Mouse (Mus musculus) embryonic facial prominence, embryonic 14.5 days (tissue): ENCODE data around the gene Thsd4. TPM values are rescaled to one million over a fixed set of nuclear protein-coding genes. Genes with fewer than 3 reads are reported as not detected.
A peak's percentile ranks its signal among the peaks of the same experiment; 100 is the strongest.

Experiments used
- ATAC-seq: fragments of 200-750 bp; cut with Nextera tagmentation; 2 replicates; pipeline ENCODE4 v1.8.0; 2017; ENCODE audit warnings: low read depth, moderate number of reproducible peaks, moderate TSS enrichment
- DNase-seq: peaks from one replicate; pipeline ENCODE4 v3.0.0-alpha.2; 2015; ENCODE audit warnings: low spot score
- H3K27ac ChIP-seq: fragments of 300-500 bp; sonication (generic); replicated peaks from 2 replicates; pipeline ENCODE4 v1.5.1; 2014; ENCODE audit warnings: low read depth, mild to moderate bottlenecking, low read length, moderate library complexity
- H3K27me3 ChIP-seq: fragments of 300-500 bp; sonication (generic); replicated peaks from 2 replicates; pipeline ENCODE4 v1.6.1; 2014; ENCODE audit warnings: low read length; ENCODE audit not compliant: control insufficient read depth, insufficient read depth
- H3K36me3 ChIP-seq: fragments of 300-500 bp; sonication (generic); 2 replicates; pipeline ENCODE4 v1.6.1; 2014; ENCODE audit warnings: low read length, mixed read lengths; ENCODE audit not compliant: control insufficient read depth, insufficient read depth
- H3K4me1 ChIP-seq: fragments of 300-500 bp; sonication (generic); 2 replicates; pipeline ENCODE4 v1.6.1; 2014; ENCODE audit warnings: antibody characterized with exemption, low read length; ENCODE audit not compliant: control insufficient read depth, insufficient read depth
- H3K4me2 ChIP-seq: fragments of 300-500 bp; sonication (generic); 2 replicates; pipeline ENCODE4 v1.6.1; 2014; ENCODE audit warnings: low read depth, mild to moderate bottlenecking, low read length, moderate library complexity, mixed read lengths
- H3K4me3 ChIP-seq: fragments of 300-500 bp; sonication (generic); 2 replicates; pipeline ENCODE4 v1.5.1; 2014; ENCODE audit warnings: low read depth, mild to moderate bottlenecking, low read length
- H3K9ac ChIP-seq: fragments of 300-500 bp; sonication (generic); 2 replicates; pipeline ENCODE4 v1.6.1; 2014; ENCODE audit warnings: low read depth, mild to moderate bottlenecking, low read length, moderate library complexity, mixed read lengths
- H3K9me3 ChIP-seq: fragments of 300-500 bp; sonication (generic); 2 replicates; pipeline ENCODE4 v1.6.1; 2016; ENCODE audit warnings: low read length; ENCODE audit not compliant: control insufficient read depth
- WGBS: fragments of 180-500 bp; shearing (Covaris S2); extraction: QIAGEN DNeasy Blood & Tissue Kit; methylation state at CpG from one replicate; pipeline ENCODE4 v1.1.7; 2014; 5-methylcytosine and 5-hydroxymethylcytosine counted together
- polyA plus RNA-seq: library from polyadenylated mRNA; unstranded; fragments of >200 nt; fragmentation: Nextera tagmentation; extraction: Ambion mirVana; gene quantifications from 2 replicates; pipeline ENCODE4 v1.2.1, GENCODE M21; 2014

Thsd4 gene
- polyA plus RNA-seq, 1 experiment from 2014 or later: 26.1 TPM

DNA sequence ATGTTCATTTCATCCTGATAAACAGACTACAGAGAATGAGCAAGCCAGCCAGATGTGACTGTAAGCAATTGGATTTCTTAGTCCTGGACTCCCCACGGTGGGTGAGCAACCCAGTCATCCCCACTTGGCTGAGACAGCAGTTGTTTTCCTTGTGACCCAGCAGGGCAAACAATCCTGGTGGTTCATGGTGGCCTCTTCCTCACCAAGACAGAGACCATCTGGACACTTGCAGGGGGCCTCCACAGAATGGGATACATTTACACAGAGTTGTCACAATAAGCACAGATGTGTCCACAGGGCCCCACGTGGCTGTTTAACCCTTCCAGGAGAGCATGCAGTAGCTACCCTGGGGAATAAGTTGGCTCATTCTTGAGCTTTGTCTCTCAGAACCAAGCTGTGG lies 123.8 kb downstream of the Thsd4 start:
- H3K9me3 ChIP-seq: no peaks in the 10 kb centered on the region
- ATAC-seq: no peak

DNA sequence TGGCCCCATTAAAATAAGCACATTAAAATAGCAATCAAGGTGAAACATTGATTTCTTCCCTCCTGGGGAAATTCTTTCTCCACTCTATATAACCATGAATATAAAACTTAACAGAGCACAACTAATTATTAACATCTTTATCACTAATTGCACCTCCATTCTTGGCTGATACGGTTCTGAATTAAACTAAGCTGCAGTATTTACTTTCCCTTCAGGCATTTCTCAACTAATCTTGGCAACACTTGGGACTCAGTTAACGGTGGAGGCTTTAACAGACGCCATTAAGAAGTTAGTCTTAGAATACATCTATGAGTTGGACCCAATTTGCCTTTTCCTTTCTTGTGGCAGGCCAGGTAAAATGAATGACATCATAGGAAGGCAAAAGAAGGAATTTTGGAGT lies 125.8 kb downstream of the Thsd4 start:
- no peak overlapping the region for H3K4me2 ChIP-seq
- H3K4me3 ChIP-seq: no peak overlapping the region
- no peak for DNase-seq
- no peaks in the 10 kb centered on the region for H3K4me1 ChIP-seq
- no peak overlapping the region for H3K9ac ChIP-seq
- ATAC-seq: no peak
- 58% methylated on average over 3 of the region's 3 CpGs for WGBS
- H3K27me3 ChIP-seq: no peaks in the 10 kb centered on the region
- no peak overlapping the region for H3K27ac ChIP-seq
- H3K36me3 ChIP-seq: no peaks in the 10 kb centered on the region
- no peaks in the 10 kb centered on the region for H3K9me3 ChIP-seq

More for the DNA sequence above, 123.8 kb downstream of the Thsd4 start:
- DNase-seq: peak; percentile 16
- Histone ChIP-seq H3K27ac (no peak overlapping the region), H3K4me1 (no peaks in the 10 kb centered on the region), H3K9ac (no peak overlapping the region), H3K27me3 (no peaks in the 10 kb centered on the region), H3K36me3 (no peaks in the 10 kb centered on the region), H3K4me3 (no peak overlapping the region), H3K4me2 (no peak overlapping the region)
- 35% methylated on average over 2 of the region's 2 CpGs for WGBS

DNA sequence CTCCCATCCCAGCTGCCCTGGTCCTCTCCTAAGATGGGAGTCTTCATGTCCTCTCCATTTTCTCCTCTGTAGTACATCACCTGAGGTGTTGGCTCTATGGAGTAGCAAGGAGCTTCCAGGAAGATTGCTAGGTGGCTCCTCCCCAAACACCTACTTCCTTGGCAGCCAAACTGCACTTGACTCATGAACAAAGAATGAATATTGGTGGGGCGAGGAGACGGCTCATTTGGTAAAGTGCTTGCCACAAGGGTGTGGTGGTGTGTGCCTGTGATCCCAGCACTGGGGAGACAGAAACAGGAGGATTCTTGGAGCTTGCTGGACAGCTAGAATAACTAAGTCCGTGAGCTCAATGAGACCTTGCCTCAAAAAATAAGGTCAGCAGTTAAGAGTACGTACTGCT lies 128.9 kb downstream of the Thsd4 start:
- no peaks in the 10 kb centered on the region for H3K27me3 ChIP-seq
- no peaks in the 10 kb centered on the region for H3K9me3 ChIP-seq
- no peak overlapping the region for H3K27ac ChIP-seq
- no peak overlapping the region for H3K4me2 ChIP-seq
- ATAC-seq (no peak), DNase-seq (no peak)
- WGBS: 88% methylated on average over 4 of the region's 4 CpGs
- no peaks in the 10 kb centered on the region for H3K36me3 ChIP-seq
- H3K9ac ChIP-seq: no peak overlapping the region
- no peaks in the 10 kb centered on the region for H3K4me1 ChIP-seq
- H3K4me3 ChIP-seq: no peak overlapping the region

DNA sequence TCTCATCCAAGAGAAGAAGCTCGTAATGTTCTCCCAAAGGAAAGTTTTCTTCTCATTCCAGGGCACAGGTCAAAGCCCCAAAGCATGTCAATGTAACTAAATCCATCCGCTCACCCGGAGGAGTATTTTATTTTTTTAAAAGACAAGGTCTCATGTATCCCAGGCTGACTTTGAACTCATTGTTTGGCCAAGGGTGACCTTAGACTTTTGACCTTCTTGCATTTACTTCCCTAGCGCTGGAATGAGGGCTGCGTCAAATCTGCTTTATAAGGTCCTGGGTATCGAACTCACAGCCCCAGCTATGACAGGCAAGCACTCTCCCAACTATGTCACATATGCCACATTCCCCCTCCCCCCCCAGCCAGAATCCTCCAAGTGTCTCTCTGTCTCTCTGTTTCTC lies 137.1 kb downstream of the Thsd4 start:
- H3K9me3 ChIP-seq: no peaks in the 10 kb centered on the region
- no peaks in the 10 kb centered on the region for H3K36me3 ChIP-seq
- H3K4me1 ChIP-seq: no peaks in the 10 kb centered on the region
- 41% methylated on average over 6 of the region's 6 CpGs for WGBS
- ATAC-seq (no peak), DNase-seq (no peak)
- H3K4me2 ChIP-seq: no peak overlapping the region
- no peak overlapping the region for H3K4me3 ChIP-seq
- no peaks in the 10 kb centered on the region for H3K27me3 ChIP-seq
- no peak overlapping the region for H3K27ac ChIP-seq
- no peak overlapping the region for H3K9ac ChIP-seq

DNA sequence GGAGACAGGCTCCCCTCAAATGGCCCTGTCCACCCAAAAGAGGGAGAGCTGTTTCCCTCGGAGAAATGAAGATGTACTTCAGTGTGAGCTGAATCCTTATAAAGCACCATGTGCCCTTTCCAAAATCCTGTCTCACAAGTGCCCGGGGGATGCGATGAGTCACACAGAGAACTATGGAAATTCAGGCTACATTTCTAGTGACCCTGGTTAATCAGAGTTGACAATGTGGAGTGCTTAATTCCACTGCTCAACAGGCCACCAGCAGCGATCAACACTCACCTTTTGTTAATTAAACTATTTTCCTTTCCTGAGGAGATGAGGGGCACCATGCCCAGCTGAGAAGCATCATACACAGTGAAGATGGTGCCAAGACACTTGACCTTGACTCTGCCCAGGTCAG lies 138.9 kb downstream of the Thsd4 start:
- no peak overlapping the region for H3K4me2 ChIP-seq
- peaks cover 6% of the 10 kb centered on the region; the same call in 1 of the 2 replicates for H3K4me1 ChIP-seq
- H3K36me3 ChIP-seq: no peaks in the 10 kb centered on the region
- no peak overlapping the region for H3K27ac ChIP-seq
- ATAC-seq (no peak), DNase-seq (no peak)
- no peaks in the 10 kb centered on the region for H3K9me3 ChIP-seq
- no peaks in the 10 kb centered on the region for H3K27me3 ChIP-seq
- H3K9ac ChIP-seq: no peak overlapping the region
- 61% methylated on average over 4 of the region's 4 CpGs for WGBS
- H3K4me3 ChIP-seq: no peak overlapping the region

DNA sequence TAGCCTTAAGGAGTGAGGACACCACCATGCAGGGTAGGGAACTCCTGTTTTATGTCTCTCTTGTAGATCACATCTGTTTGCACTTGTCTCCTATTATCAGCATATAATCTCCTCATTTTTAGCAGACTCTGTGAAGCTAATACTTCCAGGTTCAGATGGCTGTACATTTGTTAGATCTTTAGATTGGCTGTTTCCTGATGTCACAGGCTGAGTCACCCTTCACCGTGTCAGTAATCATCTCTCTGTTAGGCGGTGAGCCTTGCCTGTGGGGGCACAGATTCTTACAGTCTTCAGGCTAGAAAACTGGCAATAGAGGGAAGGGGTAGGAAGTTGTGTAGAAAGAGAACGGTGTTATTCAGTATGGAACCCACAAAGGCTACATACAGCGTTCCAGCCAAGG lies 139.3 kb downstream of the Thsd4 start:
- no peak for ATAC-seq
- WGBS: 41% methylated on average over 4 of the region's 4 CpGs
- DNase-seq: no peak
- no peaks in the 10 kb centered on the region for H3K9me3 ChIP-seq
- no peak overlapping the region for H3K27ac ChIP-seq
- no peak overlapping the region for H3K4me2 ChIP-seq
- H3K4me3 ChIP-seq: no peak overlapping the region
- H3K9ac ChIP-seq: no peak overlapping the region
- H3K27me3 ChIP-seq: no peaks in the 10 kb centered on the region
- H3K4me1 ChIP-seq: peaks cover 7% of the 10 kb centered on the region; the same call in 1 of the 2 replicates
- no peaks in the 10 kb centered on the region for H3K36me3 ChIP-seq

DNA sequence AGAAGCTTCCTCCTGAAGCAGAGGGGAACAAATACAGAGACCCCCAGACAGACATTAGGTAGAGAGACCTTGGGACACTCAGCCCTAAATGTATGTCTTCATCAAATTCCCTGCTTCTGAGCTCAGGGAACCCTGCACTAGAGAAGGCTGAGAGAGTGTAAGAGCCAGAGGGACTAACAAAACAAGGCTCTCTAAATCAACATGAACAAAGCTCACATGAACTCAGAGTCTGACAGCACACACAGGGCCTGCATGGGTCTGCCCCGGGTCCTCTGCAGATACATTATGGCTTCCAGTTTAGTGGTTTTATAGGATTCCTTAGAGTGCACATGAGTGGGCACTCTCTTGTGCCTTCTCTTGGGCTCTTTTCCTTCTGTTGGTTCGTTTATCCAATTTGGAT lies 140.8 kb downstream of the Thsd4 start:
- no peak overlapping the region for H3K9ac ChIP-seq
- WGBS: 86% methylated on average over 2 of the region's 2 CpGs
- no peaks in the 10 kb centered on the region for H3K27me3 ChIP-seq
- H3K4me1 ChIP-seq: peaks cover 7% of the 10 kb centered on the region; the same call in 1 of the 2 replicates
- no peaks in the 10 kb centered on the region for H3K9me3 ChIP-seq
- H3K4me2 ChIP-seq: no peak overlapping the region
- H3K36me3 ChIP-seq: no peaks in the 10 kb centered on the region
- no peak overlapping the region for H3K4me3 ChIP-seq
- ATAC-seq: no peak
- DNase-seq: no peak
- H3K27ac ChIP-seq: no peak overlapping the region

DNA sequence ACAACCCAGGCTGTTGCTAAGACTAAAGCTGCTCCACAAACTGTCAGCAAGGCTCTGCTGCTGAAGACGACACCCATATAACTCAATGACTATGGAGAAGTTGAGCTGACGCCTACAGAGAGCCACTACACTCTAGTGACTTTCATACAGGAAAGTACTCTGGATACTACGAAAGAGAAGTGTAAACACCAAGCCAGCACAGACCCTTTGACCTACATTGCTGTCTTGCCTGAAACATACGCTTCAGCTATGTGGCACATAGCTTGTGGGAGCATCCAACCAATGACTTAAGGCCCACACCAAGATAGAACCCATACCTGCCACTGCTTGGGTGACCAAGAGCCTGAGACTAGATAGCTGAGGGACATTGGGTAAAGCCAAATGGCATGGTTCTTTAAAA lies 141.3 kb downstream of the Thsd4 start:
- WGBS: 86% methylated on average over 4 of the region's 4 CpGs
- Histone ChIP-seq H3K4me1 (peaks cover 7% of the 10 kb centered on the region; the same call in 1 of the 2 replicates), H3K9me3 (no peaks in the 10 kb centered on the region), H3K4me2 (no peak overlapping the region), H3K36me3 (no peaks in the 10 kb centered on the region), H3K4me3 (no peak overlapping the region), H3K9ac (no peak overlapping the region), H3K27me3 (no peaks in the 10 kb centered on the region), H3K27ac (no peak overlapping the region)
- ATAC-seq (no peak), DNase-seq (no peak)

DNA sequence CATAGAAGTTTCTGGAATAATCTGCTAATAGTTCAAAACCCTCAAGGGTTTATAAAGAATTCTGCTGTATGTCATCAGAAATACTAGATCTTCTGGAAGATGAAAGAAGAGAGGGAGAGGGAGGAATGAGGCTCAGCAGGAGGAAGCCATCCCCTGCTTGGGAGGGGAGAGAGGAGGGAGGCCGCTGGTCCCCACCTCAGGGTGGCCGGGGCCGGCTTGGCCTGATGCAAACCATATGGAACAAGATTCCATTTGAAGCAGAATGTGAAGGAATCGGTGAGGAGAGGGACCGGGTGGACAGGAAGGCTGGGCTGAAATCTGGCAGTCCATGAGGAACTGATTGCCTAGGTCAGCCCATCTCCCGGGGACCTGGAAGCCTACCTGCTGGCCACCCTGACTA lies 143.6 kb downstream of the Thsd4 start:
- H3K27me3 ChIP-seq: no peaks in the 10 kb centered on the region
- peak; percentile 29 for DNase-seq
- H3K4me1 ChIP-seq: peaks cover 7% of the 10 kb centered on the region; the same call in 1 of the 2 replicates
- 20% methylated on average over 6 of the region's 6 CpGs for WGBS
- no peaks in the 10 kb centered on the region for H3K36me3 ChIP-seq
- ATAC-seq: no peak
- H3K4me3 ChIP-seq: no peak overlapping the region
- no peaks in the 10 kb centered on the region for H3K9me3 ChIP-seq
- no peak overlapping the region for H3K9ac ChIP-seq
- H3K27ac ChIP-seq: no peak overlapping the region
- H3K4me2 ChIP-seq: no peak overlapping the region
